Mouse (Mus musculus): ENCODE results near the gene Get4. TPM values are rescaled to one million over a fixed set of nuclear protein-coding genes. Genes with fewer than 3 reads are reported as not detected.

The Get4 gene
- polyA plus RNA-seq, 1 experiment from 2014 or later: 151 TPM

Other genes with a start within 250 kb of the Get4 start
- 10.4 and 11.5 TPM in 2 replicates for gene Prkar1b, start 102.3 kb upstream of the Get4 start, polyA plus RNA-seq (2016; fragmentation: Nextera tagmentation; extraction: Ambion mirVana)
- gene Dnaaf5, start 102.1 kb upstream of the Get4 start, polyA plus RNA-seq (2016; fragmentation: Nextera tagmentation; extraction: Ambion mirVana): 9.8 and 10.5 TPM in 2 replicates
- 41.8 and 42.4 TPM in 2 replicates for gene Sun1, start 51.7 kb upstream of the Get4 start, polyA plus RNA-seq (2016; fragmentation: Nextera tagmentation; extraction: Ambion mirVana)
- 1.1 and 2.1 TPM in 2 replicates for gene Adap1, start 73.3 kb downstream of the Get4 start, polyA plus RNA-seq (2016; fragmentation: Nextera tagmentation; extraction: Ambion mirVana)
- gene Cox19, start 99.1 kb downstream of the Get4 start, polyA plus RNA-seq (2016; fragmentation: Nextera tagmentation; extraction: Ambion mirVana): 66.2 and 72.6 TPM in 2 replicates
- gene Cyp2w1, start 100.3 kb downstream of the Get4 start, polyA plus RNA-seq (2016; fragmentation: Nextera tagmentation; extraction: Ambion mirVana): not detected in 2 replicates
- gene Gpr146, start 125.4 kb downstream of the Get4 start, polyA plus RNA-seq (2016; fragmentation: Nextera tagmentation; extraction: Ambion mirVana): 8.2 and 8.5 TPM in 2 replicates
- 0.10 and 0.36 TPM in 2 replicates for gene C130050O18Rik, start 153.0 kb downstream of the Get4 start, polyA plus RNA-seq (2016; fragmentation: Nextera tagmentation; extraction: Ambion mirVana)
- 0.79 and 0.96 TPM in 2 replicates for gene Gper1, start 170.8 kb downstream of the Get4 start, polyA plus RNA-seq (2016; fragmentation: Nextera tagmentation; extraction: Ambion mirVana)
- gene 3110082I17Rik, start 208.2 kb downstream of the Get4 start, polyA plus RNA-seq (2016; fragmentation: Nextera tagmentation; extraction: Ambion mirVana): 21.3 and 21.6 TPM in 2 replicates
- gene Zfand2a, start 232.2 kb downstream of the Get4 start, polyA plus RNA-seq (2016; fragmentation: Nextera tagmentation; extraction: Ambion mirVana): 11.2 and 12.7 TPM in 2 replicates

All from heart, embryonic 12.5 days (tissue).